Mouse (Mus musculus) spleen, embryonic (tissue): Measurements from ENCODE around the gene Gm20605.

ENCODE experiments used
- CTCF ChIA-PET: fragments of 350-600 bp; sonication (Branson Sonifier 250); formaldehyde crosslinking; loops from one replicate; lab custom pipeline; 2022; lab: Charles Lee

Gm20605 gene

DNA sequence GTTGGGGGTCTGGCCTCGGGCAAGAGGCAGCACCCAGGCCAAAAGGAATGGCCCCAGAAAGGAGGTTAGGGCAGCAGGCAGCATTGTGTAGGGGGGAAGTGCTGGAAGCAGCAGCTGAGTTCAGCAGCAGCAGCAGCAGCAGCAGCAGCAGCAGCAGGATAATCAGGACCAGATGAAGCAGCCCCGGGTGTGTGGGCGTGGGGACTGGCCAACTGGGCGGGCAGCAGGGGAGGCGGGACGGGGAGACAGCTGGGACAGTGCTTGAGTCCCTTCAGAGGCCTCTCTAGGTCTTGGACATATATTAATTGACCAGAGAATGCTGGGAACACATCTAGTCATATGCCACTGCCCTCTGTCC is 17.8 kb upstream of the Gm20605 start:
- CTCF ChIA-PET: interaction anchor here (0.7 kb wide), 2 partner anchors 15 to 38 kb away, joined by 3 to 4 read pairs; no protein-coding TSS in a partner anchor

DNA sequence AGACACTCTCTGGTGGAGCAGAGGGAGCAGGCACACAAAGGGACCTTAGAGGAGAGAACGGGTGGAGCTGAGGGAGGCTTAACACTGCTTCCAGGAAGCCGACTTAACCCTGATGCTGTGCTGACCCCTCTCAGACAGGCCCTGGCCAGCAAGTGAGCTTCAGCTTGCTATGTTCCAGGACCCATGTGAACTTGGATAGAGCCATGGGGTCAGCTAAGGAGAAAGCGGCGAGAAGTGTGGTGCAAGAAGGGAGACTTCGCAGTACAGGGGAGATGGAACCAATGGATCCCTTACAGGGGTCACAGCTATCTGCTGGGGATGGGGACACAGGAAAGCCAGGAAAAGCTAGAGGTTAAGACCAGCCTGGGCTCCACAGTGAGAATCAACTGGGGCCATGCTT is 15.9 kb upstream of the Gm20605 start:
- CTCF ChIA-PET: no interaction called here

DNA sequence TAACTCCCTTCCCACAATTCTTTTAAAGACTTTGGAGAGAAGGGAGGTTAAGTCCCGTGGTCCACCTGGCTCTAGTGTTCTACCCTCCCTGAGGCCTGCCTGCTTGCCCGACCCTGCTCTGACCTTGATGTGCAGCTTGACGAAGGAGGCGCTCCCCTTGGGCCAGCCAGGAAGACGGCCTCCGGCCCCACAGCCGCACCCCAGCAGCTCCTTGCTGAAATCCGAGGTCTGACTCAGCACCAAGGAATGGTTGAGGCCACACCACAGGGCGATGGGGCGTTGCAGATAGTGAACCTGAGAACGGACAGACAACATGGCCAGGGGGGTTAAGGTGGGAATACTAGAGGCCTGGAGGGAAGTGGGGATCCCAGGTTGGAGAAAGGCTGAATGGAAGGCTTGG is 15.4 kb upstream of the Gm20605 start, which contains the start of gene Pcolce:
Gene Pcolce (minus strand): TSS at position 235 of the 400 bp plus-strand sequence.
- CTCF ChIA-PET: interaction anchor here (0.7 kb wide), 1 partner anchor 509 kb away, joined by 3 read pairs; no protein-coding TSS in a partner anchor

DNA sequence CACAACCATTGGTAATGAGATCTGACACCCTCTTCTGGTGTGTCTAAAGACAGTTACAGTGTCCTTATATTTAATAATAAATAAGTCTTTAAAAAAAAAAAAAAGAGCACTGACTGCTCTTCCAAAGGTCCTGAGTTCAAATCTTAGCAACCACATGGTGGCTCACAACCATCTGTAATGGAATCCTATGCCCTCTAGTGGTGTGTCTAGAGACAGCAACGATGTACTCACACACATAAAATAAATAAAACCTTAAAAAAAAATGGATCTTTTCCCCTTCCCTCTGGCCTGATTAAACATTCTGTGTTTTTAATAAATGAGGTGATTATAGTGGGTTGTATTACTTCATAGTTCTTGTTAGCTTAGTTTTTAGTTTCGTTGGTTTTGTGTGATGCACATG is 14.1 kb upstream of the Gm20605 start:
- CTCF ChIA-PET: interaction anchor here (0.7 kb wide), 1 partner anchor 1750 kb away, joined by 4 read pairs; no protein-coding TSS in a partner anchor

DNA sequence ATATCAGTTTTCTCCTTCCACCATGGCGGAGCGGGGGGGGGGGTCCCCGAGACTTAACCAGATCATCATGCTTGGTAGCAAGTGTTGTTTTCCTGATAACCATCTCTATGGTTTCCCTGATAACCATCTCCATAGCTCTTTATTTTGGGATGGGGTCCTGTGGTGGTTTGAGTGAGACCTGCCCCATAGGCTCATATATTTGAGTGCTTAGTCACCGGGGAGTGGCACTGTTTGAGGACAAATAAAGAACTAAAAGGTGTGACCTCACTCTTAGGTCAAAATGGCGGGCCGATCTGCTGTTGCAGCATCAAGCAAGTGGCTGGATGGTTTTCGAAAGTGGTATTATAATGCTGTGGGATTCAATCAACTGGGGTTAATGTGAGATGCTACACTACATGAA is 13.6 kb upstream of the Gm20605 start:
- CTCF ChIA-PET: interaction anchor here (0.7 kb wide), 1 partner anchor 1751 kb away, joined by 4 read pairs; no protein-coding TSS in a partner anchor

DNA sequence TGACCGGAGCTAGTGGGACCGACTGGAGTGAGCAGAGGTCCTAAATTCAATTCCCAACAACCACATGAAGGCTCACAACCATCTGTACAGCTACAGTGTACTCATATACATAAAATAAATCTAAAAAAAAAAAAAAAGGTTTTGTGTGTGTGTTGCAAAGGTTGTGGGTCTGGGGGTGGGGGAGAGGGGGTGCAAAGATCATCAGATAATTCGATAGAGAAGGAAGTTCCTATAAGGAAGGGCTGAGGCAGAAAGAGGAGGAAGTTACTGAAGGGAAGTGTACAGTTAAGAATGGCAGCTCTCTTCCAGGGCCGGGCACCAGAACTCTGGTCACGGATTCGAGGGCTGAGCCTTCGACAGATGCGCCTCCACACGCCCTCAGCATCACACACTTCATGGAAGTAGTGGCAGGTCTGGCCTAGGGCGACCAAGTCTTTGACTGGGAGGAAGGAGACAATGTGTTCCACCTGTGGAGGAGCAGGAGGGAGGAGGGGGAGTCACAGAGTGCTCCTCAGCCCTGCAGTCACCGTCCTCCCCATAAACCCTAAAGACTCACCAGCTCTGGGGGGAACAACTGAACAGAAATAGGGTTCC is 4.9 kb upstream of the Gm20605 start:
- CTCF ChIA-PET: no interaction called here

DNA sequence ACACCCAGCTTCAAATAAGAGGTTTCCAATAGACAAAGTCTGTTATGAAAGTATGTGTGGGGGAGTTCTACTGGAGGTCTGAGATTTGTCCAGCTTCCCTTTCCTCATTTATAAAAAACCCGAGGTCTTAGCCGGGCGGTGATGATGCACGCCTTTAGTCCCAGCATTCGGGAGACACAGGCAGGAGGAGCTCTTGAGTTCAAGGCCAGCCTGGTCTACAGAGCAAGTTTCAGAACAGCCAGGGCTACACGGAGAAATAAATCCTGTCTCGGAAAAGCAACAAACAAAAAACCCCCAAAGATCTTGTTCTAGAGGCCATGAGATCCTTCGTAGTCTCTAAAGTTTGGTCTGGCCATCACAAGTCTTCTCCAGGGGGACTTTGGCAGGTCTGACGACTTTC is 984 bp upstream of the Gm20605 start:
- CTCF ChIA-PET: interaction anchor here (0.5 to 1.2 kb wide), 3 partner anchors 26 to 1665 kb away, joined by 3 to 5 read pairs (median 3); no protein-coding TSS in a partner anchor

DNA sequence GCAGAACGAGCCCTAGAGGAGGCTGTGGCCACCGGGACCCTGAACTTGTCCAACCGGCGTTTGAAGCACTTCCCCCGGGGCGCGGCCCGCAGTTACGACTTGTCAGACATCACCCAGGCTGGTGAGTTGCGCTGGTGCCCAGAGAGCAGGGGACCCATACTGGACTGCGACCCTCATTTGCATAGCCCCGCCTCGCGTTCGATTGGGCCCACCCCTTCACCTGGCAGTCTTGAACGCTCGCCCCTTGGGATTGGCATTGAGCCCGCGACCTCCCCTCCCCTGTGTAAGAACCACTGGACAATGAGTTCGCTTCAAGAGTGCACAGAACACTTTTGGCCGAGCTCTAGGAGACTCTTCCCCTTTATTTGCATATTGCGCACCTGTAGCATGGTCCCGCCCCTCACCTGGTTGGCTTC is 339 bp downstream of the Gm20605 start:
- CTCF ChIA-PET: no interaction called here

DNA sequence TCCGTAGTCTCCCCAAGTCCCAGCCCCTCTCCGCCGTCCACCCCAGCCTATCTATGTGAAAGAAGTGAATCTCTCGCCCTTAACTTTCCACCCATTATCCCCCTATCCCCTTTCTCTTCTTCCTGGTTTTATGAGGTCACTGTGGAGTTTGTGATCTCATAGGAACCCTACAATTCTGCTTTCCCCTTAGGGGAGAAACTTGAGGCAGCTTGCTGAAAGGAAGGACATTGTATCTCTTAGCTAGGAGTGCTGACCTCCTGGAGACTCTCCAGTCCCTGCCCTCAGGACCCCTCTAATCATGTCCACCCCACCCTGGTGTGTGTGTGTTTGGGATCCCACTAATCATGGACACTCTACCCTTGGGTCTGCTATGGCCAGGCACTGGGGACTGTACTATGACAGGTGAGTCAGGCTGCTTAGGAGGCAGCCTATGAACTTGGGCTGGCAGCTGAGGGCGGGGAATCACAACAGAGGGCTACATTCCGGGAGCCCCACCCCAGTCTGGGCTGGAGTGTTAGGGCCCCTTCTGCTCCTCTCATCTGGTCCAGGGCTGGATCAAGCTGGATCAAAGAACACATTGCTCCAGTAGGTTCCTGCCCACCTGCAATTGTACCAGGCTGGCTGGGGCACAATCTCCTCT is 1.1 kb downstream of the Gm20605 start:
- CTCF ChIA-PET: no interaction called here

DNA sequence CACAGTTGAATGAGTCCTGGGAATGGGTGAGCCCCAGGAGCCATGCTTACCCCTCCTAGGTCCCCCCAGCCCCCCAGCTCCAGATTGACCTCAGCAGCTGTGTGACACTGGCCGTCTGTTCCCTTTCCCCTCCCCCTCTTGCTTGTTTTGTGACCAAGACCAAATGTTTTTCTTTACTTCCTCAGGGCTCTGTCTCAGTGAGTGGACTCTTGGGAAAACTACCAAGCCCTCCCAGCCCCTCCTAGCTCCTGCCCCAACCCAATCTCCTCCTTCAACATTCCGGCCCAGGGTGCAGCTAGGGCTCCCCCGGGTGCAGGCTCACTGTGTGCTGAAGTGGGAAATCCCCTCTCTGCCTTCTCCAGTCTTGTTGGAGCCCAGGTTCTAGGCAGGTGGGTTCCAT is 1.6 kb downstream of the Gm20605 start:
- CTCF ChIA-PET: interaction anchor here (0.6 kb wide), 1 partner anchor 1759 kb away, joined by 12 read pairs; no protein-coding TSS in a partner anchor

DNA sequence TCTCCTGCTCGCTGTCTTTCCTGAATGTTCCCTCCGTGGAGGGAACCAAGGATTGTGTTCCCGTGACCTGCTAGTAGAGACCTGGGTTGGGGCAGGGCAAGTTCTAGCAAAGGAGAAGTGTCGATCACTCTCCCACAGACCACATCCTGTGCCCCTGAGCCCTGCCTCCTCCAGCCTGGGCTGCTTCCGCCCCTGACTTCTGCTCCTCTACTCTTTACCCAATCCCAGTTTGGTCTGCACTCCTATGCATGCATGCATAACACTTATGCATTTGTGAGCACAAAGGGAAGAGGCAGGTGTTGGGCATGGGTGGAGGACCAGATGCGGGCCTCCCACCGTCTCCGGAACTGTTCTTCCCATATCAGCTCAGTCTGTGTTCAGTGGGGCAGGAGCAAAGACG is 2.2 kb downstream of the Gm20605 start:
- CTCF ChIA-PET: interaction anchor here (0.6 to 0.8 kb wide), 2 partner anchors 21 to 1760 kb away, joined by 4 to 12 read pairs; no protein-coding TSS in a partner anchor

DNA sequence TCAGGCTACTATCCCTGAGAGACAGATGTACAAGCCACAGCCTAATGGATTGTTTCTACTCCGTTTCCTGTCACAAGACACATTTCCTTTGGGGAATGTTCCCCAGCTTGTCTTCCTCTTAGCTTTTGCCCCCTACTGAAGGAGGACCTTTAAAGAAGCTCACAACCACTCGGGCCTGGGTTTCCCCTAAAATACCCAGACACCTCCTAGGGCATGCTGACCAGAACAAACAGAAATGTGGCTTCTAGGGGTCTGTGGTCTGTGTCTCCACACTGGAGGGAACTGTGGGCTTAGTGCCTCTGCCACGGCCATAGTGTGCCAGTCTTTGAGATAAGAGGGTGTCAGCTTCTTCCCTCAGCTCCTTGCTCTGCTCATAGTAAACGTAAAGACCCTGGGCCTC is 2.6 kb downstream of the Gm20605 start:
- CTCF ChIA-PET: interaction anchor here (0.8 kb wide), 1 partner anchor 20 kb away, joined by 4 read pairs; no protein-coding TSS in a partner anchor

DNA sequence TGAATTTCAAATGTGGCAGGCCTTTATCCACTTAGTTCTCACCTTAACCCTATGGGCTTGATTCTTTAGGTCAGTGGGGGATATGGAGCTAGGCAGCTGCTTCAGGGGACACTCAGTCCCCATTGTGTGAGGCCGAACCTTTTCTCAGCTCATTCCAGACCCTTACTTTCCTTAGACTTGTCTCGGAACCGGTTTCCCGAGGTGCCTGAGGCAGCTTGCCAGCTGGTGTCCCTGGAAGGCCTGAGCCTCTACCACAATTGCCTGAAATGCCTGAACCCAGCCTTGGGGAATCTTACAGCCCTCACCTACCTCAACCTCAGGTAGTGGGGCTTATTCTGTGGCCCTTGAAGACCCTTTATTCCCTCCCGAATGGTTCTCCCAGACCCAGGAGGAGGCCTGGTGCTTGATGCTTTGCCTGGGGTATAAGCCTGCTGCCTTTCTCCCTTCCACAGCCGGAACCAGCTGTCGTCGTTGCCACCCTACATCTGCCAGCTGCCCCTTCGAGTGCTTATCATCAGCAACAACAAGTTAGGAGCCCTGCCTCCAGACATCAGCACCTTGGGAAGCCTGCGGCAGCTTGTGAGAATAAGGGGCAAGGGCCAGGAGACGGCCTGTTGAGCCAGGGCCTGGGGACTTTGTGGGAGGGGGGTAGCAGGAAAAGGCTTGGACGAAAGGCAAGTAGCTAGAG is 4.6 kb downstream of the Gm20605 start:
- CTCF ChIA-PET: no interaction called here

DNA sequence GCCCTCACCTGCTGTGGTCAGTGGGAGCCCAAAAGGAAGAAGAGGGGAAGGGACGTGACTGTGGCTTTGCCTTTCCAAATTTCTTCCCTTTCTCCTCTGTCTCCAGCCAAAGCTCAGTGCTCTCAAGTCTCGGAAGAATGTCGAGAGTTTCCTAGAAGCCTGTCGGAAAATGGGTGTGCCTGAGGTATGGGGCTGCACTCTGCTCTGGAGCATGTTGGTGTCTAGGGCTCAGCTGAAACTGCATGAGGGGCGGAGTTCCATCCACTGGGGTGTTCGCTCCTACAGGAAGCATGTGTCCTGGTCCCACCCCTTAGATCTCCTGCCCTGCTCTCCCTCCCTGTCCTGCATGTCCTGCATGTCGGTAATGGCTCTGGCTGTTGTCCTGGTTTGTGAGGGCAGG is 10.5 kb downstream of the Gm20605 start:
- CTCF ChIA-PET: no interaction called here

DNA sequence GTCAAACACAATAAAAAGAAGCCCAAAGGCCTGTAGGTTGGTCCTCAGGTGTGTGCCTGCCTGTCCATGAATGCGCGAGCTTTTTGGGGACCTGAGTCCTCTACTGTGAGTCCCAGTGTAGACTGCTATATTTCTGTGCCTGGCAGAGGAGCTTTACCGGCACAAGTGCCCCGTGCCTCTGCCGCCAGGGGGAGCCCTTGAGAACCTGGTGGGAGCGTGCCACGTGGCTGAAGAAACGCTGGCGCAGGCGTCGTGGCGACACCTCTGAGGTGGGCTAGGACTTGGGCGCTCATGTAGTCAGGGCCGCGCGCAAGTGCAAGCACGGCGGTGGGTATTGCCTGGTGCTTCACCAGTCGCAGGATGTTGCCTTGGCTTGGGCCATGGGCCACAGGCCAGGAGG is 12.1 kb downstream of the Gm20605 start, which contains the start of gene Sap25:
Gene Sap25 (plus strand): TSS at position 281 of the 400 bp plus-strand sequence.
- CTCF ChIA-PET: no interaction called here

DNA sequence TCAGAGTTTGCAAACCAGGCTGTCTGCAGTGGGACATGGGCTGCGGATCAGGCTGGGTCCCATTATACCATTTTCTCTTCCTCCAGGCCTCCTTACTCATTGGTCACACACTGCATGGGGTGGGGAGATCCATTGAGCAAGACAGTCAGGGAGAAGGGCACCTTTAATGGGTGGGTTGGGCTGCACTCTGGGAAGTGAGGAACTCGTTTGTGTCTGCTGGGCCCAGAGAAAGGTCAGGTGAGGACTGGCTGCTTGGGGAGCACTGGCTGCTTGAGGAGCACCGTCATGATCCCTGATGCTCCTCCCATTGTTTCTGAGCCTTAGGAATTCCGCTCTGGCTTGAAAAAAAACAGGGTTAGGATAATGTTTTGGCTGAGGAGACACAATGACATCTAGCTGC is 13.9 kb downstream of the Gm20605 start:
- CTCF ChIA-PET: interaction anchor here (1.1 kb wide), 1 partner anchor 9 kb away, joined by 5 read pairs; no protein-coding TSS in a partner anchor

DNA sequence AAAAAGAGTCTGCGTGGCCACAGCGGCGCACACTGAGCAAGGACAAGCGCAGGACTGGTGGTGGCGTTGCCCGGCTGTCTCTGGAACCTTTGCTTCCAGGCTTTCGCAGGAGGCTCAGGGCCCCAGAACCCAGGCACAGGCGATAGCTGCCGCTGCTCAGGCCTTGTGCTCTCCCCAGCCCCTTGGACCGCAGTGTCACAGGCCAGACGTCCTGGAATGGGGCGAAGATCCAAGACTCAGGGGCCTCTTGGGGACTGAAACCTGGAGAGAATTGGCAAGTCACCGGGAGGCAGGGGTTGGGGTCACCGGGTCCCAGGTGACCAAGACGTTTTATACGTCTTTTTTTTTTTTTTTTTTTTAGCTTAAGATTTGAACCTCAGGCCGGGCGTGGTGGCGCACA is 15.5 kb downstream of the Gm20605 start:
- CTCF ChIA-PET: interaction anchor here (0.5 to 0.6 kb wide), 2 partner anchors 104 to 143 kb away, joined by 3 read pairs; partner anchors contain the start of gene Mepce

DNA sequence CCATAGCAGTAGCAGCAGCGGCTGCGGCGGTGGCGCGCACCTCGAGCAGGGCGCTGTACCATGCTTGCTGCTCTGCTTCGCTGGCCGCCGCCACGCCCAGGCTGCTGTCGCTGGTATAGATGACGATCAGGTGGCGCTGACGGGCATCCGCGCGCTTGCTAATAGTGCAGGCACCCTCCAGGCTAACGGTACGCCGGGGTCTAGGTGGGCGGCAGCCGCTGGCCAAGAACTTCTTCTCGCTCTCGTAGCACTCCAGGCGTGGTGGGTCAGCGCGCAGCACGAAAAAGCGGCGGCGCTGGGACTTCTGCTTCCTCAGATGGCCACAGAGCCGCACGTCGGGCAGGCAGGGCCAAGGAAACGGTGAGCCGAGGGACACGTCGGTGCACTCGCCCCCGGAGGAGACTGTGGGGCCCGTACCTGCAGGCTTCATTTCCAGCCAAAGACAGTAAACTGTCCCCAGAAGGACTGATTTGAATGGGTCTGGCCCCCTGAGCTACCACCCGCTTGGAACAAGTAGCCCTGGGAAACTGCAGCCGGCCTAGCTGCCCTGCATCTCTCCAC is 16.2 kb downstream of the Gm20605 start:
- CTCF ChIA-PET: interaction anchor here (0.5 to 0.6 kb wide), 2 partner anchors 104 to 142 kb away, joined by 3 read pairs; partner anchors contain the start of gene Mepce

DNA sequence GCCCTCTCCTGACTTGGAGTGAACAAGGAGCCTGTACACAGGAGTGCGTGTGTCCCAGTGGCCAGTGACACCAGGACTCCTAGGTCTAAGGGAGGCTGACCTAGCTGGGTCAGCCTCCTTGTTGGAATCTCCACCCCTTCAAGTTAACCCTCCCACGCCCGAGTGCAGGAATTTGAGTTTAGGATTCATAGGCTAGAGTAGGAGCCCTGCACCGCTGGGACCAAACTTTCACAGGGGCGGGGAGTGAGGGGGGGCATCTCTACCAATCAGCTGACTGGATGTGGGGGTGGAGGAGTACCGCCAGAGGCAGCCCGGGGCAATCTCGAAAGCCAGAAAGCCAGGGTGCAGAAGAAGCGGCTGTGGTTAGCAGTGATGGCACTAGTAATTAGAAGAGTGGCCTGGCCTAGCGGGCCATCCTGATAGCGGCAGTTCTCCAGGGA is 16.7 kb downstream of the Gm20605 start, which contains the start of gene Irs3:
Gene Irs3 (minus strand): TSS at position 63 of the 440 bp plus-strand sequence.
- CTCF ChIA-PET: no interaction called here

DNA sequence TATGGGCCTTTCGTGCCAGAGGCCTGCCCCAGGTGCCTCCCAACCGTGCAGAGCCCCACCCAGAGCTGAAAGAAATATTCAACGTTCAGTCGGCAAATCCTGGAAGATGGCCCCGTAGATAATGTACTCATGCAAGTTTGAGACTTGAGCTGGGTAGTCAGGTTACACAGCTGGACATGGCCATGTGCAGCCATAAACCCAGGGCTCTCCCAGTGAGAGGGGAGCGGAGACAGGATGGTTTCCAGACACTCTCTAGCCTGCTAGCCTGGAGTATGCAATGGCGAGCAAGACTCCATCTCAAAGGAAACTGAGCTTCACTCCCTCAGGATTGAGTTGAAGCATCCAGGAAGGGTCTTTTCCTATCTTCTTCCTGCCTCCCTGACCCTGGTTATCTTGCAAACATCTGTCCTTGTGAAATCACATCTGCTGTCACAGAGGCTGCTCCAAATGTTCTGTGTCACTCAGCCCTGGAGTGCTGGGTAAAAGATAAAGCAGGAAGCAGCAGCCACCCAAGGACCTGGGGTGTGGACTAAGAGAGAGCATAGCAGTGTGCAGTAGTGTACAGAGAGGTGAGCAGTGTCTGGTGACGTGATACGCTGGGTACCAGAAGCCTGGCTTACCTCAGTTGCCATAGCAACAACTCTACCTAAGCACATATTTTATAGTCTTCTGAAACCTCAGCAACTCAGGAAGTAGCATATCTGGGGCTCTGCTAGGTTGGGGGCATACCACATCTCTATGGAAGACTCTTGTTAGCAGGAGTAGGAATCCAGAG is 19.0 kb downstream of the Gm20605 start:
- CTCF ChIA-PET: interaction anchor here (0.7 kb wide), 1 partner anchor 119 kb away, joined by 14 read pairs; no protein-coding TSS in a partner anchor
